Mouse (Mus musculus): ENCODE measurements around the gene Kctd18. TPM values are rescaled to one million over a fixed set of nuclear protein-coding genes. Genes with fewer than 3 reads are reported as not detected.
A peak's percentile ranks its signal among the peaks of the same experiment; 100 is the strongest.

Gene Kctd18
- polyA plus RNA-seq, 1 experiment from 2014 or later: 12.9 TPM

- H3K27ac ChIP-seq (ENCODE audit: low read depth): peak overlapping the region; percentile 75
- H3K4me3 ChIP-seq (ENCODE audit: low read depth, low read length): peak overlapping the region; percentile 70
- H3K9ac ChIP-seq (ENCODE audit: low read length): peak overlapping the region; percentile 94
- H3K36me3 ChIP-seq (ENCODE audit: control insufficient read depth, insufficient read depth, low read length): peaks cover 21% of the 10 kb centered on the region
- peaks cover 10% of the 10 kb centered on the region for H3K4me1 ChIP-seq (replicated peaks; ENCODE audit: control insufficient read depth, insufficient read depth, low read length)
- DNase-seq (ENCODE audit: low spot score) (peak; percentile 100), ATAC-seq (replicated peaks; ENCODE audit: low FRiP score, low TSS enrichment, low read depth) (peak; percentile 98)
- H3K4me2 ChIP-seq (ENCODE audit: low read length): peak overlapping the region; percentile 93
- WGBS: under 1% methylated on average over 65 of the region's 65 CpGs
- H3K9me3 ChIP-seq (ENCODE audit: control insufficient read depth, low read length): no peaks in the 10 kb centered on the region
- H3K27me3 ChIP-seq (replicated peaks; ENCODE audit: control insufficient read depth, insufficient read depth, low read length): no peaks in the 10 kb centered on the region
These were observed 49.2 kb downstream of the Kctd18 start for GRCm38 (mm10) chr1:57969327-57970271.

GRCm38 (mm10) chr1:57955774-57956173 is 63.0 kb downstream of the Kctd18 start:
- ATAC-seq (replicated peaks; ENCODE audit: low FRiP score, low TSS enrichment, low read depth) (no peak), DNase-seq (ENCODE audit: low spot score) (no peak)
- Histone ChIP-seq H3K4me3 (ENCODE audit: low read depth, low read length) (no peak overlapping the region), H3K4me1 (replicated peaks; ENCODE audit: control insufficient read depth, insufficient read depth, low read length) (no peaks in the 10 kb centered on the region), H3K9me3 (ENCODE audit: control insufficient read depth, low read length) (no peaks in the 10 kb centered on the region), H3K36me3 (ENCODE audit: control insufficient read depth, insufficient read depth, low read length) (peaks cover 44% of the 10 kb centered on the region), H3K4me2 (ENCODE audit: low read length) (no peak overlapping the region), H3K27me3 (replicated peaks; ENCODE audit: control insufficient read depth, insufficient read depth, low read length) (no peaks in the 10 kb centered on the region), H3K27ac (ENCODE audit: low read depth) (no peak overlapping the region), H3K9ac (ENCODE audit: low read length) (no peak overlapping the region)
- 100% methylated on average over 1 of the region's 1 CpGs for WGBS

GRCm38 (mm10) chr1:57954376-57954765 is 64.4 kb downstream of the Kctd18 start:
- no peak for DNase-seq (ENCODE audit: low spot score)
- H3K9me3 ChIP-seq (ENCODE audit: control insufficient read depth, low read length): no peaks in the 10 kb centered on the region
- H3K27me3 ChIP-seq (replicated peaks; ENCODE audit: control insufficient read depth, insufficient read depth, low read length): no peaks in the 10 kb centered on the region
- no peaks in the 10 kb centered on the region for H3K4me1 ChIP-seq (replicated peaks; ENCODE audit: control insufficient read depth, insufficient read depth, low read length)
- no peak overlapping the region for H3K4me2 ChIP-seq (ENCODE audit: low read length)
- ATAC-seq (replicated peaks; ENCODE audit: low FRiP score, low TSS enrichment, low read depth): no peak
- no peak overlapping the region for H3K9ac ChIP-seq (ENCODE audit: low read length)
- 87% methylated on average over 5 of the region's 5 CpGs for WGBS
- H3K36me3 ChIP-seq (ENCODE audit: control insufficient read depth, insufficient read depth, low read length): peaks cover 38% of the 10 kb centered on the region
- H3K4me3 ChIP-seq (ENCODE audit: low read depth, low read length): no peak overlapping the region
- no peak overlapping the region for H3K27ac ChIP-seq (ENCODE audit: low read depth)

GRCm38 (mm10) chr1:57953586-57954375 is 65.0 kb downstream of the Kctd18 start:
- no peak for ATAC-seq (replicated peaks; ENCODE audit: low FRiP score, low TSS enrichment, low read depth)
- no peak for DNase-seq (ENCODE audit: low spot score)
- no peaks in the 10 kb centered on the region for H3K4me1 ChIP-seq (replicated peaks; ENCODE audit: control insufficient read depth, insufficient read depth, low read length)
- no peak overlapping the region for H3K9ac ChIP-seq (ENCODE audit: low read length)
- no peak overlapping the region for H3K27ac ChIP-seq (ENCODE audit: low read depth)
- peaks cover 32% of the 10 kb centered on the region for H3K36me3 ChIP-seq (ENCODE audit: control insufficient read depth, insufficient read depth, low read length)
- WGBS: 88% methylated on average over 16 of the region's 16 CpGs
- no peak overlapping the region for H3K4me2 ChIP-seq (ENCODE audit: low read length)
- no peaks in the 10 kb centered on the region for H3K9me3 ChIP-seq (ENCODE audit: control insufficient read depth, low read length)
- H3K4me3 ChIP-seq (ENCODE audit: low read depth, low read length): no peak overlapping the region
- H3K27me3 ChIP-seq (replicated peaks; ENCODE audit: control insufficient read depth, insufficient read depth, low read length): no peaks in the 10 kb centered on the region

GRCm38 (mm10) chr1:57952509-57952908 is 66.2 kb downstream of the Kctd18 start:
- no peak overlapping the region for H3K27ac ChIP-seq (ENCODE audit: low read depth)
- no peak overlapping the region for H3K4me3 ChIP-seq (ENCODE audit: low read depth, low read length)
- no peak overlapping the region for H3K4me2 ChIP-seq (ENCODE audit: low read length)
- no peaks in the 10 kb centered on the region for H3K27me3 ChIP-seq (replicated peaks; ENCODE audit: control insufficient read depth, insufficient read depth, low read length)
- no peak overlapping the region for H3K9ac ChIP-seq (ENCODE audit: low read length)
- 96% methylated on average over 4 of the region's 4 CpGs for WGBS
- no peak for ATAC-seq (replicated peaks; ENCODE audit: low FRiP score, low TSS enrichment, low read depth)
- peaks cover 3% of the 10 kb centered on the region for H3K4me1 ChIP-seq (replicated peaks; ENCODE audit: control insufficient read depth, insufficient read depth, low read length)
- no peak for DNase-seq (ENCODE audit: low spot score)
- H3K36me3 ChIP-seq (ENCODE audit: control insufficient read depth, insufficient read depth, low read length): peaks cover 30% of the 10 kb centered on the region
- no peaks in the 10 kb centered on the region for H3K9me3 ChIP-seq (ENCODE audit: control insufficient read depth, low read length)

GRCm38 (mm10) chr1:57949716-57950115 is 69.0 kb downstream of the Kctd18 start:
- H3K27ac ChIP-seq (ENCODE audit: low read depth): no peak overlapping the region
- no peaks in the 10 kb centered on the region for H3K9me3 ChIP-seq (ENCODE audit: control insufficient read depth, low read length)
- H3K4me2 ChIP-seq (ENCODE audit: low read length): no peak overlapping the region
- no peak for DNase-seq (ENCODE audit: low spot score)
- 79% methylated on average over 5 of the region's 5 CpGs for WGBS
- H3K4me1 ChIP-seq (replicated peaks; ENCODE audit: control insufficient read depth, insufficient read depth, low read length): peaks cover 7% of the 10 kb centered on the region
- no peaks in the 10 kb centered on the region for H3K27me3 ChIP-seq (replicated peaks; ENCODE audit: control insufficient read depth, insufficient read depth, low read length)
- H3K4me3 ChIP-seq (ENCODE audit: low read depth, low read length): no peak overlapping the region
- H3K36me3 ChIP-seq (ENCODE audit: control insufficient read depth, insufficient read depth, low read length): peaks cover 21% of the 10 kb centered on the region
- ATAC-seq (replicated peaks; ENCODE audit: low FRiP score, low TSS enrichment, low read depth): no peak
- no peak overlapping the region for H3K9ac ChIP-seq (ENCODE audit: low read length)

GRCm38 (mm10) chr1:57949195-57949594 is 69.6 kb downstream of the Kctd18 start:
- H3K4me2 ChIP-seq (ENCODE audit: low read length): no peak overlapping the region
- peaks cover 7% of the 10 kb centered on the region for H3K4me1 ChIP-seq (replicated peaks; ENCODE audit: control insufficient read depth, insufficient read depth, low read length)
- DNase-seq (ENCODE audit: low spot score) (no peak), ATAC-seq (replicated peaks; ENCODE audit: low FRiP score, low TSS enrichment, low read depth) (no peak)
- H3K4me3 ChIP-seq (ENCODE audit: low read depth, low read length): no peak overlapping the region
- no peaks in the 10 kb centered on the region for H3K27me3 ChIP-seq (replicated peaks; ENCODE audit: control insufficient read depth, insufficient read depth, low read length)
- peaks cover 22% of the 10 kb centered on the region for H3K36me3 ChIP-seq (ENCODE audit: control insufficient read depth, insufficient read depth, low read length)
- 6% methylated on average over 1 of the region's 1 CpGs for WGBS
- H3K9ac ChIP-seq (ENCODE audit: low read length): no peak overlapping the region
- no peaks in the 10 kb centered on the region for H3K9me3 ChIP-seq (ENCODE audit: control insufficient read depth, low read length)
- no peak overlapping the region for H3K27ac ChIP-seq (ENCODE audit: low read depth)

- no peak overlapping the region for H3K4me2 ChIP-seq (ENCODE audit: low read length)
- DNase-seq (ENCODE audit: low spot score) (no peak), ATAC-seq (replicated peaks; ENCODE audit: low FRiP score, low TSS enrichment, low read depth) (no peak)
- H3K9ac ChIP-seq (ENCODE audit: low read length): no peak overlapping the region
- H3K4me3 ChIP-seq (ENCODE audit: low read depth, low read length): no peak overlapping the region
- H3K4me1 ChIP-seq (replicated peaks; ENCODE audit: control insufficient read depth, insufficient read depth, low read length): peaks cover 7% of the 10 kb centered on the region
- no peaks in the 10 kb centered on the region for H3K27me3 ChIP-seq (replicated peaks; ENCODE audit: control insufficient read depth, insufficient read depth, low read length)
- no peaks in the 10 kb centered on the region for H3K9me3 ChIP-seq (ENCODE audit: control insufficient read depth, low read length)
- H3K27ac ChIP-seq (ENCODE audit: low read depth): no peak overlapping the region; the same call in 1 of the 2 replicates
- 17% methylated on average over 2 of the region's 2 CpGs for WGBS
- peaks cover 27% of the 10 kb centered on the region for H3K36me3 ChIP-seq (ENCODE audit: control insufficient read depth, insufficient read depth, low read length)
These were observed 71.0 kb downstream of the Kctd18 start for GRCm38 (mm10) chr1:57947552-57948347.

All from intestine, embryonic 14.5 days (tissue).